Mouse (Mus musculus) lung, adult 2 months (tissue): ENCODE data around the gene Pitpnc1.

Experiments
- CTCF ChIP-seq: fragments of 200-500 bp; IDR thresholded peaks from 2 replicates; pipeline ENCODE4 v1.5.1; 2011; ENCODE audit warnings: mild to moderate bottlenecking, low read length, control low read depth; ENCODE audit not compliant: insufficient read depth
- POLR2A ChIP-seq: fragments of 200-500 bp; IDR thresholded peaks from 2 replicates; pipeline ENCODE4 v1.6.1; 2011; ENCODE audit warnings: low read depth, mild to moderate bottlenecking, control low read depth, low read length, borderline replicate concordance; ENCODE audit errors: extremely low read depth

DNA sequence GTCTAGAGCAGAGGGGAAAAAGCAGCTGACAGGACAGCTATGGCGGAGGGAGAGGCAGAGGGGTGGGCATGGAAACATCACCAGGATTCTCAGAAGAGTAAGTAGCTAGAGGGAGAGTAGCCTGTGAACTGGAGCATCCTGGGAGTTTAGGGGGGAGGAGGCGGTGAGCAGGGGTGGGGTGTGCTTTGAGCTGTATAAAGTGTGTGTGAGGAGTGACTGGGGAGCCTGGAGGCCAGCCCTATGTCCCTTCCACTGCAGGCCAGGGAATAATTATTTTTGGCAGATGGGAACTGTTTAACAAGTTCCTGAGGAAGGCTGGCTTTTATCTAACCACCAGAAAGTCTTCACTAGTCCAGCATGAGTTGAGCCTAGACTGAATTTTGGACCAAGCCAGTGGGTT is 275.2 kb downstream of the Pitpnc1 start:
- TF ChIP-seq POLR2A, result no peak
- TF ChIP-seq CTCF, result no peak
